Comparison of ENCODE assay signal across 8 mouse cellular contexts in the genomic region with DNA sequence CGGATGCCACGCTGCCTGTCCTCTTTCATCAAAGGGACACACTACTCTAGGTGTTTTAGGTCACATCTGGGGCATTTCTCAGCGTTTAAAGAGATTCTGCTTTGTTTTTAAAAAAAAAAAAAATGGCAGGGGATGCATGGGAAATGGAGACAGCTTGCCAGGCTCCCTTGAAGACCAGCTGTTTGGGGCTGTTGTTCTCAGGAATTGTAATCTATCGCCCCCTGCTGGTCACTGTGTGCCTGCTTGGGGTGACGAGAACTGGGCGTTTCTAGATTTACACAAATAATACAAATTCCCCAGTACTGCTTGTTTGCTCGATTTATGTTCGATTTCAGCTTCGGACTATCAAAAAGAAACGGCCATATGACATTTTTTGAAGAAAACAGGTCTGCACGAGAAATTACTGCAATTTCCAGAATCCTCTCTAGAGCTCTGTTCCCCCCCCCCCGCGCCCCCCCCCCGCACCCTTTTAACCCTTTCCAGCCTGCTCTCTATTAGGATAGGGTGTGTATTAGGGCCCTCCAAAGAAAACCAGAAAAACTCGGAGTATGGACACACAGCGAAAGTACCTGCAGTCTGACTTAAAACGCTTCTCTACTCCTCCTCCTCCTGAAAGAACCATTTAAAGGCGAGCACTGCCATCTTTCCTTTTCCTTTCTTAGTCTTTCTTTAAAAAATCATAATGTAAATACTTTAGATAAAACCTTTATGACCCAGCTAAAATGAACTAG. TPM values are rescaled to one million over a fixed set of nuclear protein-coding genes. Genes with fewer than 3 reads are reported as not detected.
A peak's percentile ranks its signal among the peaks of the same experiment; 100 is the strongest.
DNase-seq lines count a peak whose midpoint lies in the region; ATAC-seq and TF ChIP-seq lines count a peak whose summit lies in the region.

No protein-coding gene starts in this region.

- no peak for ATAC-seq in embryonic facial prominence, embryonic 11.5 days (replicated peaks; ENCODE audit: insufficient number of reproducible peaks, low FRiP score, low TSS enrichment, low read depth)
- ATAC-seq in megakaryocyte, adult 5-6 weeks (ENCODE audit: poor library complexity, severe bottlenecking) = peak; percentile 69

- no peaks in the 10 kb centered on the region for H3K4me1 ChIP-seq in ES-Bruce4 (ENCODE audit: control insufficient read depth, insufficient read depth, low read length)
- H3K4me1 ChIP-seq in embryonic facial prominence, embryonic 11.5 days (ENCODE audit: control insufficient read depth, insufficient read depth, low read length) = no peaks in the 10 kb centered on the region

- no peaks in the 10 kb centered on the region for H3K36me3 ChIP-seq in ES-Bruce4 (ENCODE audit: control insufficient read depth, insufficient read depth, low read length, poor library complexity, severe bottlenecking)
- no peaks in the 10 kb centered on the region for H3K36me3 ChIP-seq in embryonic facial prominence, embryonic 11.5 days (replicated peaks; ENCODE audit: control insufficient read depth, insufficient read depth, low read depth, low read length)

- TF ChIP-seq POLR2A in ES-Bruce4 (IDR thresholded peaks at IDR 0.05; ENCODE audit: insufficient read depth, low read length) = no peak

- peaks cover 16% of the 10 kb centered on the region; the same call in 1 of the 2 replicates for H3K27me3 ChIP-seq in ES-Bruce4 (ENCODE audit: control insufficient read depth, insufficient read depth, low read length, poor library complexity, severe bottlenecking)
- H3K27me3 ChIP-seq in embryonic facial prominence, embryonic 11.5 days (ENCODE audit: control insufficient read depth, insufficient read depth, low read length) = peaks cover 45% of the 10 kb centered on the region

- TF ChIP-seq EP300 in ES-Bruce4 (IDR thresholded peaks at IDR 0.05; ENCODE audit: insufficient read depth, low read depth, low read length) = peak; percentile 56; the same call in 1 of the 2 replicates

- DNase-seq in adrenal gland, postnatal 14 days = peak; percentile 91
- DNase-seq in embryonic facial prominence, embryonic 11.5 days (ENCODE audit: low spot score) = peak; percentile 97
- peak; percentile 30 for DNase-seq in heart, postnatal 25 days (ENCODE audit: low spot score)
- peak; percentile 88 to 91 for DNase-seq in layer of hippocampus, postnatal 10 days (ENCODE audit: low spot score in 2 of 2)
- DNase-seq in right cerebral cortex, adult 2 months (ENCODE audit: low spot score in 2 of 2) = peak; percentile 89 to 92
- peak; percentile 60 for DNase-seq in urinary bladder, postnatal 25 days (ENCODE audit: low spot score)

- no peak overlapping the region for H3K27ac ChIP-seq in ES-Bruce4 (ENCODE audit: insufficient read depth, low read length)
- no peak overlapping the region for H3K27ac ChIP-seq in embryonic facial prominence, embryonic 11.5 days (replicated peaks; ENCODE audit: low read depth, low read length)

- H3K4me3 ChIP-seq in ES-Bruce4 (ENCODE audit: low read depth, low read length) = no peak overlapping the region
- H3K4me3 ChIP-seq in embryonic facial prominence, embryonic 11.5 days (ENCODE audit: low read depth, low read length) = no peak overlapping the region

- H3K9me3 ChIP-seq in ES-Bruce4 (replicated peaks; ENCODE audit: control insufficient read depth, insufficient read depth, low read length, poor library complexity, severe bottlenecking) = no peaks in the 10 kb centered on the region
- no peaks in the 10 kb centered on the region for H3K9me3 ChIP-seq in embryonic facial prominence, embryonic 11.5 days (replicated peaks; ENCODE audit: control insufficient read depth, low read length)

- 9% methylated on average over 15 of the region's 18 CpGs for WGBS in embryonic facial prominence, embryonic 11.5 days

- no peak overlapping the region for H3K9ac ChIP-seq in ES-Bruce4 (ENCODE audit: low read depth, poor library complexity, severe bottlenecking)
- H3K9ac ChIP-seq in embryonic facial prominence, embryonic 11.5 days (replicated peaks; ENCODE audit: low read length) = no peak overlapping the region

- intact Hi-C loops in heart, postnatal 25 days (cut with DNase I) = loop anchor here (2.0 kb wide), 2 partner anchors 331 to 431 kb away; no protein-coding TSS in a partner anchor

- no peak overlapping the region for H3K4me2 ChIP-seq in embryonic facial prominence, embryonic 11.5 days (ENCODE audit: low read depth, low read length)

- peak; percentile 82 for TF ChIP-seq CTCF in ES-Bruce4 (IDR thresholded peaks at IDR 0.05; ENCODE audit: low read depth, low read length)

RNA-seq across cellular contexts. Expression of a gene that starts 5.4 kb away (rescaled TPM):
- 4.5 and 7.2 TPM in 2 replicates for polyA plus RNA-seq in ES-Bruce4 (2011; ENCODE audit: insufficient read depth, insufficient read length, low read depth, missing spikeins)
- 0.89 and 1.3 TPM in 2 replicates for total RNA-seq in adrenal gland, postnatal 14 days (2021)
- polyA plus RNA-seq in embryonic facial prominence, embryonic 11.5 days (2014; fragmentation: Nextera tagmentation; extraction: Ambion mirVana) = 2.0 and 2.1 TPM in 2 replicates
- under 1 TPM; 0.13 to 0.36 TPM for total RNA-seq in heart, postnatal 25 days (2021)
- total RNA-seq in layer of hippocampus, postnatal 10 days (2021) = 100 to 1,000 TPM; 188 to 209 TPM
- not detected in 2 replicates for total RNA-seq in megakaryocyte, adult 5-6 weeks (2015)
- total RNA-seq in megakaryocyte, adult 5-6 weeks (2017) = not detected in 2 replicates

RNA-seq across cellular contexts. Expression of a gene that starts 49.7 kb away (rescaled TPM):
- polyA plus RNA-seq in ES-Bruce4 (2011; ENCODE audit: insufficient read depth, insufficient read length, low read depth, missing spikeins) = 0.79 and 2.6 TPM in 2 replicates
- 0.45 TPM in 1 of 2 replicates, not detected in the other for total RNA-seq in adrenal gland, postnatal 14 days (2021)
- 0.67 and 1.4 TPM in 2 replicates for polyA plus RNA-seq in embryonic facial prominence, embryonic 11.5 days (2014; fragmentation: Nextera tagmentation; extraction: Ambion mirVana)
- total RNA-seq in heart, postnatal 25 days (2021) = not detected
- 1 to 10 TPM; 1.1 to 2.0 TPM for total RNA-seq in layer of hippocampus, postnatal 10 days (2021)
- total RNA-seq in megakaryocyte, adult 5-6 weeks (2015) = not detected in 2 replicates
- total RNA-seq in megakaryocyte, adult 5-6 weeks (2017) = not detected in 2 replicates

Comparison
In these comparisons a context has a peak if more than half of its experiments do, and no peak if none do; other contexts are left out.
1. DNase-seq: peak in every context shown above with its lines; median percentile 97 in embryonic facial prominence, embryonic 11.5 days; 91 in adrenal gland, postnatal 14 days; 90 in right cerebral cortex, adult 2 months; 90 in layer of hippocampus, postnatal 10 days; 60 in urinary bladder, postnatal 25 days; 30 in heart, postnatal 25 days.
2. RNA of a gene that starts 5.4 kb away (total RNA-seq): 188 to 209 TPM in layer of hippocampus, postnatal 10 days; 0.89 to 1.3 TPM in adrenal gland, postnatal 14 days, 0.13 to 0.36 TPM in heart, postnatal 25 days and not detected in megakaryocyte, adult 5-6 weeks; every median in the first group is over 10 times any median in the second.